Mouse (Mus musculus): ENCODE data around the gene 4930404N11Rik. TPM values are rescaled to one million over a fixed set of nuclear protein-coding genes. Genes with fewer than 3 reads are reported as not detected.

Gene 4930404N11Rik
- polyA plus RNA-seq, 1 experiment, result 0.16 TPM

GRCm38 (mm10) chr10:81410981-81411380 lies 45.4 kb upstream of the 4930404N11Rik start:
- DNase-seq, result peak; percentile 63
- Histone ChIP-seq H3K27me3 (replicated peaks; ENCODE audit: control insufficient read depth, insufficient read depth, low read length) (no peaks in the 10 kb centered on the region), H3K4me1 (ENCODE audit: control insufficient read depth, insufficient read depth, low read length) (peaks cover 76% of the 10 kb centered on the region), H3K36me3 (ENCODE audit: control insufficient read depth, insufficient read depth, low read length) (no peaks in the 10 kb centered on the region; the same call in 1 of the 2 replicates), H3K4me3 (ENCODE audit: insufficient read depth, low read depth, low read length) (no peak overlapping the region), H3K27ac (ENCODE audit: insufficient read depth, low read depth, low read length) (peak overlapping the region; percentile 97)
- WGBS, result 35% methylated on average over 9 of the region's 9 CpGs
- no peak for TF ChIP-seq POLR2A (IDR thresholded peaks at IDR 0.05; ENCODE audit: low read depth, low read length)
- no peak for TF ChIP-seq CTCF (conservative IDR thresholded peaks at IDR 0.05; ENCODE audit: insufficient read depth, insufficient read length, low read depth, low read length)

GRCm38 (mm10) chr10:81410350-81410749 lies 44.7 kb upstream of the 4930404N11Rik start:
- TF ChIP-seq CTCF (conservative IDR thresholded peaks at IDR 0.05; ENCODE audit: insufficient read depth, insufficient read length, low read depth, low read length) (no peak), POLR2A (IDR thresholded peaks at IDR 0.05; ENCODE audit: low read depth, low read length) (peak; percentile 17)
- H3K36me3 ChIP-seq (ENCODE audit: control insufficient read depth, insufficient read depth, low read length), result no peaks in the 10 kb centered on the region; the same call in 1 of the 2 replicates
- H3K27me3 ChIP-seq (replicated peaks; ENCODE audit: control insufficient read depth, insufficient read depth, low read length), result no peaks in the 10 kb centered on the region
- peaks cover 73% of the 10 kb centered on the region for H3K4me1 ChIP-seq (ENCODE audit: control insufficient read depth, insufficient read depth, low read length)
- H3K27ac ChIP-seq (ENCODE audit: insufficient read depth, low read depth, low read length), result peak overlapping the region; percentile 97
- 24% methylated on average over 4 of the region's 4 CpGs for WGBS
- DNase-seq, result peak; percentile 74
- no peak overlapping the region for H3K4me3 ChIP-seq (ENCODE audit: insufficient read depth, low read depth, low read length)

- TF ChIP-seq CTCF (conservative IDR thresholded peaks at IDR 0.05; ENCODE audit: insufficient read depth, insufficient read length, low read depth, low read length) (no peak), POLR2A (IDR thresholded peaks at IDR 0.05; ENCODE audit: low read depth, low read length) (no peak)
- H3K36me3 ChIP-seq (ENCODE audit: control insufficient read depth, insufficient read depth, low read length), result peaks cover 2% of the 10 kb centered on the region; the same call in 1 of the 2 replicates
- H3K4me3 ChIP-seq (ENCODE audit: insufficient read depth, low read depth, low read length), result no peak overlapping the region
- 39% methylated on average over 8 of the region's 8 CpGs for WGBS
- peaks cover 63% of the 10 kb centered on the region for H3K4me1 ChIP-seq (ENCODE audit: control insufficient read depth, insufficient read depth, low read length)
- H3K27me3 ChIP-seq (replicated peaks; ENCODE audit: control insufficient read depth, insufficient read depth, low read length), result no peaks in the 10 kb centered on the region
- DNase-seq, result no peak
- peak overlapping the region; percentile 97 for H3K27ac ChIP-seq (ENCODE audit: insufficient read depth, low read depth, low read length)
Observed at GRCm38 (mm10) chr10:81409330-81409729, 43.7 kb upstream of the 4930404N11Rik start.

- peak; percentile 96 for DNase-seq
- H3K36me3 ChIP-seq (ENCODE audit: control insufficient read depth, insufficient read depth, low read length), result peaks cover 2% of the 10 kb centered on the region; the same call in 1 of the 2 replicates
- H3K27me3 ChIP-seq (replicated peaks; ENCODE audit: control insufficient read depth, insufficient read depth, low read length), result no peaks in the 10 kb centered on the region
- WGBS, result 13% methylated on average over 9 of the region's 9 CpGs
- H3K4me3 ChIP-seq (ENCODE audit: insufficient read depth, low read depth, low read length), result no peak overlapping the region
- H3K27ac ChIP-seq (ENCODE audit: insufficient read depth, low read depth, low read length), result peak overlapping the region; percentile 92
- peaks cover 59% of the 10 kb centered on the region for H3K4me1 ChIP-seq (ENCODE audit: control insufficient read depth, insufficient read depth, low read length)
- TF ChIP-seq POLR2A (IDR thresholded peaks at IDR 0.05; ENCODE audit: low read depth, low read length) (no peak), CTCF (conservative IDR thresholded peaks at IDR 0.05; ENCODE audit: insufficient read depth, insufficient read length, low read depth, low read length) (peak; percentile 96)
Observed at GRCm38 (mm10) chr10:81408871-81409291, 43.3 kb upstream of the 4930404N11Rik start.

GRCm38 (mm10) chr10:81408424-81408729 lies 42.8 kb upstream of the 4930404N11Rik start:
- Histone ChIP-seq H3K4me1 (ENCODE audit: control insufficient read depth, insufficient read depth, low read length) (peaks cover 55% of the 10 kb centered on the region), H3K36me3 (ENCODE audit: control insufficient read depth, insufficient read depth, low read length) (peaks cover 2% of the 10 kb centered on the region), H3K4me3 (ENCODE audit: insufficient read depth, low read depth, low read length) (no peak overlapping the region), H3K27me3 (replicated peaks; ENCODE audit: control insufficient read depth, insufficient read depth, low read length) (no peaks in the 10 kb centered on the region), H3K27ac (ENCODE audit: insufficient read depth, low read depth, low read length) (peak overlapping the region; percentile 92)
- TF ChIP-seq POLR2A (IDR thresholded peaks at IDR 0.05; ENCODE audit: low read depth, low read length) (no peak), CTCF (conservative IDR thresholded peaks at IDR 0.05; ENCODE audit: insufficient read depth, insufficient read length, low read depth, low read length) (no peak)
- DNase-seq, result no peak
- 41% methylated on average over 13 of the region's 13 CpGs for WGBS

- peaks cover 51% of the 10 kb centered on the region for H3K4me1 ChIP-seq (ENCODE audit: control insufficient read depth, insufficient read depth, low read length)
- H3K27me3 ChIP-seq (replicated peaks; ENCODE audit: control insufficient read depth, insufficient read depth, low read length), result no peaks in the 10 kb centered on the region
- TF ChIP-seq CTCF (conservative IDR thresholded peaks at IDR 0.05; ENCODE audit: insufficient read depth, insufficient read length, low read depth, low read length) (no peak), POLR2A (IDR thresholded peaks at IDR 0.05; ENCODE audit: low read depth, low read length) (no peak)
- H3K36me3 ChIP-seq (ENCODE audit: control insufficient read depth, insufficient read depth, low read length), result peaks cover 3% of the 10 kb centered on the region
- H3K27ac ChIP-seq (ENCODE audit: insufficient read depth, low read depth, low read length), result peak overlapping the region; percentile 92
- DNase-seq, result peak; percentile 96
- 20% methylated on average over 31 of the region's 31 CpGs for WGBS
- peak overlapping the region; percentile 21 for H3K4me3 ChIP-seq (ENCODE audit: insufficient read depth, low read depth, low read length)
Observed at GRCm38 (mm10) chr10:81407539-81408423, 42.2 kb upstream of the 4930404N11Rik start.

Measured in kidney, adult 2 months (tissue).